ENCODE assay signal across 11 mouse cellular contexts in genomic region chr1:19209359-19209745, GRCm38 (mm10). TPM values are rescaled to one million over a fixed set of nuclear protein-coding genes. Genes with fewer than 3 reads are reported as not detected.
A peak's percentile ranks its signal among the peaks of the same experiment; 100 is the strongest.
DNase-seq lines count a peak whose midpoint lies in the region; ATAC-seq lines count a peak whose summit lies in the region.
"Had no signal": no experiment of that assay in that cellular context is flagged by ENCODE, and none has a peak within 500 bp of the region (broad histone marks: within the 10 kb centered on the region; RNA-seq: fewer than 3 reads in every experiment).

No protein-coding gene starts in this region.

- H3K27me3 ChIP-seq in heart, embryonic 10.5 days (ENCODE audit: insufficient read depth, poor library complexity, severe bottlenecking): peaks cover 74% of the 10 kb centered on the region
- H3K27me3 ChIP-seq in megakaryocyte, embryonic 14.5 days (replicated peaks): peaks cover 62% of the 10 kb centered on the region
- peaks cover 36% of the 10 kb centered on the region for H3K27me3 ChIP-seq in limb, embryonic 15.5 days

- peak overlapping the region; percentile 39; the same call in 1 of the 2 replicates for H3K9ac ChIP-seq in limb, embryonic 15.5 days

- intact Hi-C loops in gastrocnemius, postnatal 36 days (cut with DNase I): loop anchor here (10.0 kb wide), 1 partner anchor 1305 kb away; no protein-coding TSS in a partner anchor

- H3K4me3 ChIP-seq in heart, embryonic 10.5 days: peak overlapping the region; percentile 46
- H3K4me3 ChIP-seq in megakaryocyte, embryonic 14.5 days (replicated peaks): peak overlapping the region; percentile 88
- peak overlapping the region; percentile 45 for H3K4me3 ChIP-seq in limb, embryonic 15.5 days

- DNase-seq in heart, embryonic 10.5 days (ENCODE audit: low spot score): no peak
- DNase-seq in heart, adult 11 months: no peak
- DNase-seq in left cerebral cortex, adult 9 months (ENCODE audit: low spot score in 2 of 2): no peak
- DNase-seq in spleen, postnatal 10 days (ENCODE audit: low spot score in 2 of 2): no peak
- no peak for DNase-seq in gastrocnemius, postnatal 36 days
- DNase-seq: lung, adult 18-20 months; spleen, adult 18-20 months had no signal

- WGBS in heart, embryonic 10.5 days: under 1% methylated on average over 10 of the region's 10 CpGs
- under 1% methylated on average over 10 of the region's 10 CpGs for WGBS in limb, embryonic 15.5 days

- no peaks in the 10 kb centered on the region for H3K9me3 ChIP-seq in heart, embryonic 10.5 days
- peaks cover 5% of the 10 kb centered on the region; the same call in 1 of the 2 replicates for H3K9me3 ChIP-seq in megakaryocyte, embryonic 14.5 days
- no peaks in the 10 kb centered on the region for H3K9me3 ChIP-seq in limb, embryonic 15.5 days

- H3K4me2 ChIP-seq in limb, embryonic 15.5 days: peak overlapping the region; percentile 49

- H3K27ac ChIP-seq in heart, embryonic 10.5 days: no peak overlapping the region
- H3K27ac ChIP-seq in limb, embryonic 15.5 days: peak overlapping the region; percentile 82

- H3K4me1 ChIP-seq in heart, embryonic 10.5 days: peaks cover 4% of the 10 kb centered on the region; the same call in 1 of the 2 replicates
- H3K4me1 ChIP-seq in megakaryocyte, embryonic 14.5 days: peaks cover 11% of the 10 kb centered on the region
- peaks cover 10% of the 10 kb centered on the region; the same call in 1 of the 2 replicates for H3K4me1 ChIP-seq in limb, embryonic 15.5 days

- no peaks in the 10 kb centered on the region for H3K36me3 ChIP-seq in heart, embryonic 10.5 days
- H3K36me3 ChIP-seq in megakaryocyte, embryonic 14.5 days (replicated peaks; ENCODE audit: low read length): no peaks in the 10 kb centered on the region
- H3K36me3 ChIP-seq in limb, embryonic 15.5 days: no peaks in the 10 kb centered on the region

- no peak for ATAC-seq in megakaryocyte, adult 5-6 weeks (ENCODE audit: poor library complexity, severe bottlenecking)
- no peak for ATAC-seq in limb, embryonic 15.5 days (ENCODE audit: insufficient number of reproducible peaks, low FRiP score, low TSS enrichment, low read depth)

RNA-seq across cellular contexts. Expression of gene Tfap2b, which starts 0.6 kb away (rescaled TPM):
- 0.52 and 2.7 TPM in 2 replicates for polyA plus RNA-seq in heart, embryonic 10.5 days (2016; fragmentation: Nextera tagmentation; extraction: Ambion mirVana)
- not detected in 2 replicates for polyA plus RNA-seq in megakaryocyte, embryonic 14.5 days (2012; ENCODE audit: insufficient read depth, low replicate concordance)
- not detected in 2 replicates for total RNA-seq in megakaryocyte, adult 5-6 weeks (2015)
- total RNA-seq in megakaryocyte, adult 5-6 weeks (2017): not detected in 2 replicates
- polyA plus RNA-seq in limb, embryonic 15.5 days (2015; fragmentation: Nextera tagmentation; extraction: Ambion mirVana): 57.8 and 59.6 TPM in 2 replicates
- not detected for total RNA-seq in gastrocnemius, postnatal 36 days (2021)
- polyA plus RNA-seq: C2C12 had no signal

Comparison
In these comparisons a context has a peak if more than half of its experiments do, and no peak if none do; other contexts are left out.
1. RNA of gene Tfap2b, which starts 0.6 kb away (polyA plus RNA-seq): 57.8 to 59.6 TPM in limb, embryonic 15.5 days; 0.52 to 2.7 TPM in heart, embryonic 10.5 days and not detected in megakaryocyte, embryonic 14.5 days; every median in the first group is over 10 times any median in the second.
2. Peak in every context shown above with its lines, with median percentiles within 50 percentile points of each other: H3K4me3 ChIP-seq.